Mouse (Mus musculus) liver, embryonic 15.5 days (tissue): ENCODE data around the gene Msi2. TPM values are rescaled to one million over a fixed set of nuclear protein-coding genes. Genes with fewer than 3 reads are reported as not detected.

Source experiments
- ATAC-seq: fragments of 200-750 bp; cut with Nextera tagmentation; 2 replicates; pipeline ENCODE4 v1.8.0; 2017; ENCODE audit warnings: moderate number of reproducible peaks, mild to moderate bottlenecking, moderate library complexity; ENCODE audit not compliant: insufficient read depth
- H3K27ac ChIP-seq: fragments of 300-500 bp; sonication (generic); replicated peaks from 2 replicates; pipeline ENCODE4 v1.5.1; 2015; ENCODE audit warnings: mild to moderate bottlenecking, inconsistent platforms
- H3K27me3 ChIP-seq: fragments of 300-500 bp; sonication (generic); 2 replicates; pipeline ENCODE4 v1.6.1; 2015; ENCODE audit warnings: mild to moderate bottlenecking, inconsistent platforms
- H3K36me3 ChIP-seq: fragments of 300-500 bp; sonication (generic); replicated peaks from 2 replicates; pipeline ENCODE4 v1.6.1; 2015; ENCODE audit warnings: moderate library complexity, mild to moderate bottlenecking, inconsistent platforms
- H3K4me1 ChIP-seq: fragments of 300-500 bp; sonication (generic); replicated peaks from 2 replicates; pipeline ENCODE4 v1.6.1; 2015; ENCODE audit warnings: inconsistent platforms
- H3K4me2 ChIP-seq: fragments of 300-500 bp; sonication (generic); 2 replicates; pipeline ENCODE4 v1.6.1; 2015; ENCODE audit warnings: moderate library complexity, mild to moderate bottlenecking, inconsistent platforms
- H3K4me3 ChIP-seq: fragments of 300-500 bp; sonication (generic); replicated peaks from 2 replicates; pipeline ENCODE4 v1.5.1; 2015; ENCODE audit warnings: mild to moderate bottlenecking, inconsistent platforms
- H3K9ac ChIP-seq: fragments of 300-500 bp; sonication (generic); 2 replicates; pipeline ENCODE4 v1.6.1; 2015; ENCODE audit warnings: moderate library complexity, mild to moderate bottlenecking, inconsistent platforms
- H3K9me3 ChIP-seq: fragments of 300-500 bp; sonication (generic); replicated peaks from 2 replicates; pipeline ENCODE4 v1.6.1; 2016; ENCODE audit warnings: inconsistent platforms
- WGBS: fragments of 180-500 bp; shearing (Covaris S2); methylation state at CpG from one replicate; pipeline ENCODE4 v1.1.7; 2015; ENCODE audit warnings: mixed read lengths; ENCODE audit not compliant: insufficient replicate concordance; 5-methylcytosine and 5-hydroxymethylcytosine counted together
- polyA plus RNA-seq: library from polyadenylated mRNA; unstranded; fragments of >200 nt; fragmentation: Nextera tagmentation; extraction: Ambion mirVana; gene quantifications from 2 replicates; pipeline ENCODE4 v1.2.1, GENCODE M21; 2015

The Msi2 gene
- polyA plus RNA-seq, 1 experiment from 2014 or later, result 3.1 TPM

DNA sequence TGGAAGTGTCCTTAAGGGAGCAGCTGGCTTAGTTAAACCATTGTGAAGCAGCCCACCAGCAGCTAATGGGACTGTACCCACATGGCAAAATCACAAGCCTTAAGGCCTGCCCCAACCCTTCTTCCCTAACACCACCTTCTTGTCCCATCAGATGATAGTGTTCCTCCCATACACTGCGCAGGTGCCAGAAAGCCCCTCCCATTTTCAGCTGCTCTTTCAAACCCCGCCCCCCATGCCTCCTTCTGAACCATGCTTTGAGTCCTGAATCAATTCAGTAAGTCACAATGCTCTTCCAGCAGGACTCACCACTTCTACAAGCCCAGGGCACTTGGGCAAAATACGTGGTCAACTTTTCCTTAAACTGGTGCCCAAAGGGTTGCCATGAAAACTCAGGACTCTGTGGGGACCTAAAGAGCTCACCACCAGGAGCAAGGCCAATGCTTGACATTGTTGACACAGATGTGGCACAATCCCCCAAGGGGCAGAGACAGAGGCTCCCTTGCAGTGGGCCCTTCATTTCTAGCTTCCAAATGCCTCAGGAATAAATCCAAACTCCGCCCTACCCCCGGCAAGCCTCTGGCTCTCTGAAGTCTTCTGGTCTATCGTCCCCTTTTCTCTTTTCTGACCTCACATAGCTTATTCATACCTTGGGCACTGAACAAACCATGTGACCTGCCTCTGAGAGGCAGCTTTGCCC, 169.3 kb downstream of the Msi2 start:
- Histone ChIP-seq H3K27me3 (no peaks in the 10 kb centered on the region), H3K4me2 (no peak overlapping the region), H3K9me3 (no peaks in the 10 kb centered on the region), H3K9ac (no peak overlapping the region), H3K4me3 (no peak overlapping the region), H3K27ac (no peak overlapping the region), H3K4me1 (peaks cover 27% of the 10 kb centered on the region), H3K36me3 (no peaks in the 10 kb centered on the region)
- WGBS, result 72% methylated on average over 6 of the region's 6 CpGs
- no peak for ATAC-seq

DNA sequence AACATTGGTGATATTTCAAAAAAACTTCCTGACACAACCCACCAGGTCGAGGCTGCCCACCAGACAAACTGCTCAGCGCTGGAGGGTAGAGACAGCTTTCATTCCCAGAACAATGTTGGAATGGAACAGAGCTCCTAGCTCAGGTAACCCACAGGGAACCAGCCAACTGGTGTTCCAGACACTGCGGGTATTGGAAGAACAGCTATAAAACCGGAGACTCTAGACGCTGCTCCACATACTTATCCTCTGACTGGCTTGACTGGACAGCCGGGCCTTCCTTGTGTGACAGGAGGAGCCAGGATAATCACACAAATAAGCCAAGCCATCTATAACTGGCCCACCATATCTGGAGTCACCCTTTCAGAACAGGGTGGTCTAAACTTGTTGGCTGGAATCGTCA, 169.9 kb downstream of the Msi2 start:
- ATAC-seq, result no peak
- no peak overlapping the region for H3K4me3 ChIP-seq

DNA sequence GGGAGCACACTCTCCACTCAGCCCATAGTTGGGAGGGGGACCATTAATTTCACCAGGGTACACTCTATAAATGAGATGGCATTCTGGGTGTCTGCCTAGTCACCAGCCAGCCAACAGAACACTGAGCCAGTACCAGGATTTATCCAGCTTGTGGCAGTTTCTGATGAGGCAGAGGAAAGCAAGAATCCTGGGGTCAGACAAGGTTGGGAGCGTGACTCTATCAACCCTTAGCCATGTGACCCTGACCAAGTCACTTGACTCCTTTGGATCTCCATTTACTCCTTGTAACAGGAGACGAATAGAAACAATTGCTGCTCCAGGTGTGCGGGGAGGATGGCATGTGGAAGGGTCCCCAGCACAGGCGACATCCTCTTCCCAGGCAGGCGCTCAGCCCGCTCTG, 174.5 kb downstream of the Msi2 start:
- Histone ChIP-seq H3K27ac (no peak overlapping the region), H3K9me3 (no peaks in the 10 kb centered on the region), H3K36me3 (no peaks in the 10 kb centered on the region), H3K9ac (no peak overlapping the region), H3K4me1 (no peaks in the 10 kb centered on the region), H3K4me2 (no peak overlapping the region), H3K4me3 (no peak overlapping the region), H3K27me3 (no peaks in the 10 kb centered on the region)
- 79% methylated on average over 6 of the region's 6 CpGs for WGBS
- no peak for ATAC-seq

More for the DNA sequence above, 169.9 kb downstream of the Msi2 start:
- no peak overlapping the region for H3K27ac ChIP-seq
- no peaks in the 10 kb centered on the region for H3K36me3 ChIP-seq
- no peaks in the 10 kb centered on the region for H3K27me3 ChIP-seq
- no peak overlapping the region for H3K9ac ChIP-seq
- H3K9me3 ChIP-seq, result no peaks in the 10 kb centered on the region
- H3K4me1 ChIP-seq, result peaks cover 21% of the 10 kb centered on the region
- 73% methylated on average over 7 of the region's 7 CpGs for WGBS
- H3K4me2 ChIP-seq, result no peak overlapping the region

DNA sequence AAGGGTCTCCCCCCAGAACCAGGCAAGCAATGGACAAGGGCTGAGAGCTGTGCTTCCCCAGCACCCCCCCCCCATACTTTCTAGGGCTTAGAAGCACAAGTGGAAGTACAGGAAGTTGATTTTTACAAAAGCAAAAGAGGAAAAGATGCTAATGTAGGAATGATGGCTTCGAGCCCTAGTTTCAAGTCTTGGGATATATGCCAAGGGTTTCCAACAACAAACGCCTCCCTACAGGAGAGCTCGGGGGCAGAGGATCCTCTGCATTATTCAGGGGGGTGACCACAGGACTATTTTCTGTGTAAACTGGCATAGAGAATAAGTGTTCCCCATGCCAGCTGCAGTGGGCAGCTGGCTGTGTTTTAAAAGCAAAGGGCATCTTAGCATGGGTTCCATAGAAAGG, 175.5 kb downstream of the Msi2 start:
- Histone ChIP-seq H3K4me3 (no peak overlapping the region), H3K4me1 (no peaks in the 10 kb centered on the region), H3K4me2 (no peak overlapping the region), H3K27me3 (no peaks in the 10 kb centered on the region), H3K36me3 (no peaks in the 10 kb centered on the region), H3K9me3 (no peaks in the 10 kb centered on the region), H3K27ac (no peak overlapping the region), H3K9ac (no peak overlapping the region)
- no peak for ATAC-seq
- 71% methylated on average over 3 of the region's 3 CpGs for WGBS

DNA sequence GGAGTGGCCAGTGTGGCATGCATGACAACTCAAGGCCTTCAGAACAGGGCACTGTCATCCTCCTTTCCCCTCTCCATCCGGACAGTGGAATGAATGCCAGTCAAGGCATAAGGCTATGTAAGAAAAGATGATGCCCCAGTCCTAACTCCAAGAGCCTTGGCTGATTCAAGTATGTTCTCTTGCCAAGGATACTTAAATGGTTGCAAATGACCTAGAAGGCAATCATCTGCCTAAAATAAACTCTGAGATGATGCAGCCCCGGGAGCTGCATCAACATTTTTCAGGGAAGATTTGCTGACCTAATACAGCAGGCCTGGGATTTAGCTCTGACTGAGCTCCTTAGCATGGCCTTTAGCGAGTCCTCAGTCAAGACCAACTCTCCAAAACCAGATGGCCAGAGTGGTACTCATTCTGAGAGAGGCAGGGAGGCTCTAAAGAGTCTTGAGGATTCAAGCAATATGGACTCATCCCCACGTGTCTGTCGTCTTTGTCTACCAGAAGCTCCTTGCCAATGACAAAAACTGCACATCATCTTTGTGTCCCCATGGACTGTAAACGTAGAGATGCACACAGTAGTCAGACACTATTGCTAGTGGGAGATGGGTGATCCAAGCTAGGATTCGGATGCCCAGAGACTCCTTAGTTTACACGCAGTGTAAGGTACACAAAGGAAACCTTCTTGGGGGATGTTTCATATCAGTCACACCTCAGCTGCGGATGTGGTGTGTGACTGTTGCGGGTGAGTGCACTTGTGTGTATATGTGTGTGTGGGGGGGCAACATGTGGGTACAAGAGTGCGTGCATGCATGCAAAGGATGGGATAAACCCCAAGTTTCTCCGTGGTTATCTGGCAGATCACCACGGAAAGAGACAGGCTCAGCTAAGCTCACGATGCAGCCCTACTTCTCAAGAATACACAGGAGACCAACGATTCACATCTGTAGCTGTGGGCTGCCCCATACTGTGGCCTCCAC, 176.4 kb downstream of the Msi2 start:
- no peaks in the 10 kb centered on the region for H3K9me3 ChIP-seq
- no peaks in the 10 kb centered on the region for H3K36me3 ChIP-seq
- H3K4me2 ChIP-seq, result no peak overlapping the region
- no peak for ATAC-seq
- H3K4me1 ChIP-seq, result no peaks in the 10 kb centered on the region
- H3K27me3 ChIP-seq, result no peaks in the 10 kb centered on the region
- no peak overlapping the region for H3K27ac ChIP-seq
- 69% methylated on average over 15 of the region's 15 CpGs for WGBS
- no peak overlapping the region for H3K9ac ChIP-seq
- no peak overlapping the region for H3K4me3 ChIP-seq

DNA sequence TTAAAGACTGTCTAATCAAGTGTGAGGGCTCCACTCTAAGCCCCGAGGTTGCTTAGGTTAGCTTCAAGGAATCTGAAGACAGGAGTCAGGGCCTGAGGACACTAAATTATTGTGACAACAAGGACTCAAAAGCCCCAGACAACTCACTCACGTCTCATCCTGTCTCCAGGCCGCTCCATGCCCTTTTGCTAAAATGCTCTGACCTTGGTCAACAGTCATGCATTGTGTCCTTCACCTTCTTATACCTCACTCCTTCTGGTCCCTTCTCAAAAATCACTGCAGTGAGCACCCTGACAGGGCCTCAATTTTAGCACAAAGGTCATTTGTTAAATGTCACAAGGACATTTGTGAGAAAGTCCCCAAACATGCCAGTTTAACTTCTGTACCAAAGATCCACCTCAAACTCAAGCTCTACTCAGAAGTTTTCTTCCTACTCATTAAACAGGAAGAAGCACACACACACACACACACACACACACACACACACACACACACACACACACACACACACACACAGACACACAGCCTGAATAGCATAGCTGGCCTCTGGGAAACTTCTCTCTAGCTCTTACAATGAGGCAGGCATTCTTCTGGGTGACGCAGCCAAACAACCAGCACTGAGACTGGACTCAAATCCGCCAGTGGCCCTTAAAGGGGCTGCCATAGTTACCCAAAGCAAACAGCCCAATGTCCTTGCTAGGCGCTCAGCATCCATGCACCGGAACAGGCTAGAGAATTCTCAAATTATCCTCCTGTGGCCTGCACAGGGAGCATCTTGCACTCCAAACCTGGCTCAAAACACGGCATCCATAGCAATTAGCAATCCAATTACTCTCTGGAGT, 178.5 kb downstream of the Msi2 start:
- ATAC-seq, result no peak
- no peaks in the 10 kb centered on the region for H3K27me3 ChIP-seq
- no peak overlapping the region for H3K27ac ChIP-seq
- H3K9me3 ChIP-seq, result no peaks in the 10 kb centered on the region
- H3K9ac ChIP-seq, result no peak overlapping the region
- WGBS, result 69% methylated on average over 8 of the region's 8 CpGs
- H3K36me3 ChIP-seq, result no peaks in the 10 kb centered on the region
- H3K4me3 ChIP-seq, result no peak overlapping the region
- no peaks in the 10 kb centered on the region for H3K4me1 ChIP-seq
- no peak overlapping the region for H3K4me2 ChIP-seq

DNA sequence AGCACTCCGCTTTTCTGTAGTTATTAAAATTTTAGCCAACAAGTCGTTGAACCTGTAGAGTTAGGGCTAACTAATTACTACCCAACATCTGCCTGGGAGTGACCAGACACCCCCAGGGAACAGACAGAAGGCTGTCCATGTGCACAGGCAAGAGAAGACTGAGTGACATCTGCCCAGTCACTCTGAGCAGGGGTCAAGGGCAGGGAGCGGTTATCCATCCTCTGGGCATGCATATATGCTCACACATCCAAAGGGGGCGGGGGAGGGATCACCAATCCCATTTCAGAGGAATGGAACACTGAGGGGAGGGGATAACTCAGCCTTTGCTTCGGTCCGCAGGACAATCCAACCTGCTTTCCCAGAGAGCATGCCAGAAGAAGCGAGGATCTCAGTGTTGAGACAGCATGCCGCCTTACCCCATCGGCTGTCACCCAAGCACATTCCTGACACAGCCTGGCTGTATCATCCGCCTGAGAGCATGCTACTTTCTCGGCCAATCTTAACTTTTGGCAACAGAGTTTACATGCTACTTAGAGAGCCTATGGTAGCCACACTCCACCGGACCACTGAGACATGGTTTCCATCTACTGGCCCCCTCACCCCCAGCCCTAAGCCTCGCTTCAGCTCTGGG, 179.5 kb downstream of the Msi2 start:
- Histone ChIP-seq H3K9ac (no peak overlapping the region), H3K27ac (no peak overlapping the region), H3K4me3 (no peak overlapping the region), H3K4me1 (no peaks in the 10 kb centered on the region), H3K27me3 (no peaks in the 10 kb centered on the region), H3K4me2 (no peak overlapping the region), H3K9me3 (no peaks in the 10 kb centered on the region), H3K36me3 (no peaks in the 10 kb centered on the region)
- WGBS, result 70% methylated on average over 13 of the region's 13 CpGs
- no peak for ATAC-seq

DNA sequence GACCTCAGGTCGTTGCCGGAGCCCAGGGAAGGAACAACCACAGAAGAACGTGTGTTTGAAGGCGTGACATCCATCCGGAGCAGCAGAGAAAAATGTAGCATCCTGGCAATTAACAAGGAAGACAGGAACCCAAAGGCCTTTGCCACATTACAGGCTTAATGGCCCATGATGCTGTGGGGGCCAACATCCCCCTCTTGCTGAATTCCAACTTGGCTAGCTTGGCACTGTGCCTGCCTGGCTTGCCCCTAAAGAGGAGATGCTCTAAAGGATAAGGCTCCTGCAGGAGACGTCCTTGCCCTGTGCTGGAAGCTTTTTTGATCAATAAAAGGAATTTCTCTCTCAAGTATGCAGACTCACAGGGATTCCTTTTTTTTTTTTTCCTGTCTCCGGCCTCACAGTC, 181.0 kb downstream of the Msi2 start:
- Histone ChIP-seq H3K9ac (no peak overlapping the region), H3K27ac (no peak overlapping the region), H3K4me3 (no peak overlapping the region), H3K27me3 (no peaks in the 10 kb centered on the region), H3K9me3 (no peaks in the 10 kb centered on the region), H3K4me2 (no peak overlapping the region), H3K36me3 (no peaks in the 10 kb centered on the region), H3K4me1 (peaks cover 2% of the 10 kb centered on the region; the same call in 1 of the 2 replicates)
- no peak for ATAC-seq
- WGBS, result 74% methylated on average over 7 of the region's 7 CpGs

DNA sequence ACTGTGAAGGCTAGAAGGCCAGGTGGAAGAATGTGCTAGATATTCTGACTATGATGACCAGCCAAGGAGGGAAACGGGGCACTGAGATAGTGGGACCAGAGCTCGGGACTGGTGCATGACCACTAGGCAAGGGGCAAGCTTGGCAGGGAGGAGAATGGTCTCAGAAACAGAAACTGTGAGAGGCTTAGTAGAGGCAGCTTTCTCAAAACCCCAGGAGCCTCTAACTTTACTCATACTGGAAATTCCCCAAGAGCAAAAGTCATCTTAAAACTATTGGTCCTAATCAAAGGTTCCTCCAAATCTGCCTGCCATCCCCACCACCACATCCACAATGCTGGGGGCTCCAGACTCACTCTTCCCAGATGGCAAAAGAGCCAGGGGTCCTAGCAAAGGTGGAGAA, 181.5 kb downstream of the Msi2 start:
- no peak overlapping the region for H3K4me2 ChIP-seq
- 66% methylated on average over 2 of the region's 2 CpGs for WGBS

DNA sequence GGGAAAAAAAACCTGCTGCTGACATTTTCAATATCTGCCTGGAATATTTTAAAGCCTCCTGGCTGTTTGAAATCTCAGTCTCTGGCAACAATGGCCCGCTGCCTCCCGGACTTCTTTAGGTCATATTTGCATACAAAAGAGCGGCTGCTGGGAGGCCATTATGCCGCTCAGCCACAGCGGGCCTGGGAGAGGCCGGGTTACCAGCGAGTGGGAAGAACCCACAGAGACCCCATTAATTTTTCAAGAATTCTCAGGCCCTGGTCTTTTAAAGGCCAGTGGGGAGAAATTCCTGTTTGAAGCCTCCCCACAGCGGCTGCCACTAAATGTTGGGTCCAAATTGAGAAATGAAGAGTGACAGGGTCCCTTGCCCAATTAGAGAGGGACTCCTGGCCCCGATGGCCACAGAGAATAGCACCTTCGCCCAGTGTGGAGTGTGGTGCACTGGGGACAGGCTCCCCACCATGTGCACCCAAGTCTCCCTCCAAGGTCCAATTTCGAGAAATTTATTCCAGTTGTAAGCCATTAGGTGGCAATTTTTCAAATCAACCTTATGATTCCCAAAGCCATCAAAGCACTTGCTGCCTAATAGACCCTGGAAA, 183.9 kb downstream of the Msi2 start:
- H3K4me2 ChIP-seq, result no peak overlapping the region
- H3K4me1 ChIP-seq, result peaks cover 14% of the 10 kb centered on the region
- no peak for ATAC-seq
- H3K9ac ChIP-seq, result no peak overlapping the region
- no peaks in the 10 kb centered on the region for H3K36me3 ChIP-seq
- no peaks in the 10 kb centered on the region for H3K27me3 ChIP-seq
- H3K27ac ChIP-seq, result no peak overlapping the region
- no peak overlapping the region for H3K4me3 ChIP-seq
- WGBS, result 73% methylated on average over 11 of the region's 11 CpGs
- H3K9me3 ChIP-seq, result no peaks in the 10 kb centered on the region

More for the DNA sequence above, 181.5 kb downstream of the Msi2 start:
- H3K9me3 ChIP-seq, result no peaks in the 10 kb centered on the region
- ATAC-seq, result no peak
- peaks cover 6% of the 10 kb centered on the region; the same call in 1 of the 2 replicates for H3K4me1 ChIP-seq
- no peak overlapping the region for H3K4me3 ChIP-seq
- no peaks in the 10 kb centered on the region for H3K27me3 ChIP-seq
- no peaks in the 10 kb centered on the region for H3K36me3 ChIP-seq
- no peak overlapping the region for H3K9ac ChIP-seq
- no peak overlapping the region for H3K27ac ChIP-seq
